Mouse (Mus musculus) testis, adult 2 months (tissue): ENCODE measurements around the gene Bmper.

Experiments used
- CTCF ChIP-seq: fragments of 200-500 bp; IDR thresholded peaks from 2 replicates; pipeline ENCODE4 v1.5.1; 2012; ENCODE audit warnings: low read depth, mild to moderate bottlenecking, inconsistent platforms, low read length, moderate library complexity; ENCODE audit not compliant: control insufficient read depth, insufficient read depth, insufficient replicate concordance
- POLR2A ChIP-seq: fragments of 200-500 bp; IDR thresholded peaks from 2 replicates; pipeline ENCODE4 v1.6.1; 2012; ENCODE audit warnings: low read depth, mild to moderate bottlenecking, inconsistent platforms, low read length, moderate library complexity; ENCODE audit not compliant: control insufficient read depth

DNA sequence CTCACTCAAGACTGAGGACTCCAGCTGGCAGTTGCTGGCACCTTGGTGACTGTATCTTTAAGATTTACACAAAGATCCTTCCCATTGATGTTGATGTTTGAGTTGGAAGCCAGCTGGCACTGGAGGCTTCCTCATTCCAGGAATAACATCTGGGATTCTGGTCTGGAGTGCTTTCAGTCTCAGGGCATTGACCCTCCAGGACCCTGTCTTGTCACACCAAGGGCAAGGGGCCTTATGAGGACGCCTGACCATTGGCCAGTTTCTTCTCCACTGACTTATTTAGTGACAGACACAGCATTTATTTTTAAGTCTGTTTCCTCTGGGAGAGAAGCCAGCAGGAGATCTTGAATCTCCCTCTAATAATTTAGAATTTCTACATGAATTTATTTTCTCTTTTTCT lies 247.0 kb downstream of the Bmper start:
- TF ChIP-seq CTCF (no peak), POLR2A (no peak)
